Mouse (Mus musculus) lung, embryonic 15.5 days (tissue): ENCODE data around the gene Rab3c. TPM values are rescaled to one million over a fixed set of nuclear protein-coding genes. Genes with fewer than 3 reads are reported as not detected.
A peak's percentile ranks its signal among the peaks of the same experiment; 100 is the strongest.

Experiments used
- ATAC-seq: fragments of 200-750 bp; cut with Nextera tagmentation; 2 replicates; pipeline ENCODE4 v1.8.0; 2017; ENCODE audit warnings: moderate number of reproducible peaks, borderline replicate concordance; ENCODE audit not compliant: low FRiP score, low TSS enrichment; ENCODE audit errors: extremely low read depth
- H3K27ac ChIP-seq: fragments of 300-500 bp; sonication (generic); 2 replicates; pipeline ENCODE4 v1.5.1; 2015; ENCODE audit warnings: moderate library complexity, mild to moderate bottlenecking, inconsistent platforms
- H3K27me3 ChIP-seq: fragments of 300-500 bp; sonication (generic); 2 replicates; pipeline ENCODE4 v1.6.1; 2015; ENCODE audit warnings: inconsistent platforms
- H3K36me3 ChIP-seq: fragments of 300-500 bp; sonication (generic); 2 replicates; pipeline ENCODE4 v1.6.1; 2015; ENCODE audit warnings: inconsistent platforms
- H3K4me1 ChIP-seq: fragments of 300-500 bp; sonication (generic); 2 replicates; pipeline ENCODE4 v1.6.1; 2015; ENCODE audit warnings: inconsistent platforms
- H3K4me2 ChIP-seq: fragments of 300-500 bp; sonication (generic); 2 replicates; pipeline ENCODE4 v1.6.1; 2015; ENCODE audit warnings: inconsistent platforms, mild to moderate bottlenecking, moderate library complexity
- H3K4me3 ChIP-seq: fragments of 300-500 bp; sonication (generic); 2 replicates; pipeline ENCODE4 v1.5.1; 2015; ENCODE audit warnings: mild to moderate bottlenecking, inconsistent platforms
- H3K9ac ChIP-seq: fragments of 300-500 bp; sonication (generic); 2 replicates; pipeline ENCODE4 v1.6.1; 2015; ENCODE audit warnings: inconsistent platforms
- H3K9me3 ChIP-seq: fragments of 300-500 bp; sonication (generic); 2 replicates; pipeline ENCODE4 v1.6.1; 2016; ENCODE audit warnings: inconsistent platforms
- WGBS: fragments of 180-500 bp; shearing (Covaris S2); methylation state at CpG from one replicate; pipeline ENCODE4 v1.1.7; 2015; 5-methylcytosine and 5-hydroxymethylcytosine counted together
- polyA plus RNA-seq: library from polyadenylated mRNA; unstranded; fragments of >200 nt; fragmentation: Nextera tagmentation; extraction: Ambion mirVana; gene quantifications from 2 replicates; pipeline ENCODE4 v1.2.1, GENCODE M21; 2015

Rab3c gene
- polyA plus RNA-seq, 1 experiment from 2014 or later: 2.5 TPM

GRCm38 (mm10) chr13:110122825-110123224 lies 158.0 kb downstream of the Rab3c start:
- 64% methylated on average over 4 of the region's 4 CpGs for WGBS
- ATAC-seq: no peak

DNA sequence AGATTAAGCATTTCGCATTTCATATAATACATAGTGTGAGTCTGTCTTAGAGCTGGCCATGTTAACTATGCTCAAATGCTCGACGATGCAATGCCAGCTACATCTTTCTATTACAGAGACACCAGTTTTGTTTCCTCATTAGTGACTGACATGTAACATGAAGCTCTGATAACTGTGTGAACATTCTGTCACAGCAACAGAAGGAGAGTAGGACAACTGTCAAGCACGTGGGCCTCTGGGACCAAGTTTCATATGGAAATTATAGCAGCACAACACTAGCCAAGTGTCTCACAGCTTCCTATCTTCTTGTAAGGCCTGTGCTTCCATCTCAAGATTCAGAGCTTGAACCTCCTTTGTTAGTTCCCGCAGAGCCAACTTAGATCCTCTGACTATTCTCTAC lies 163.9 kb downstream of the Rab3c start:
- no peak overlapping the region for H3K27ac ChIP-seq
- no peak for ATAC-seq
- 80% methylated on average over 5 of the region's 5 CpGs for WGBS
- H3K27me3 ChIP-seq: no peaks in the 10 kb centered on the region
- H3K9ac ChIP-seq: no peak overlapping the region
- no peaks in the 10 kb centered on the region for H3K36me3 ChIP-seq
- no peak overlapping the region for H3K4me3 ChIP-seq
- no peak overlapping the region for H3K4me2 ChIP-seq
- no peaks in the 10 kb centered on the region for H3K9me3 ChIP-seq
- no peaks in the 10 kb centered on the region for H3K4me1 ChIP-seq

More at GRCm38 (mm10) chr13:110122825-110123224, 158.0 kb downstream of the Rab3c start:
- Histone ChIP-seq H3K4me1 (no peaks in the 10 kb centered on the region), H3K4me2 (no peak overlapping the region), H3K9me3 (no peaks in the 10 kb centered on the region), H3K4me3 (no peak overlapping the region), H3K27ac (no peak overlapping the region), H3K36me3 (no peaks in the 10 kb centered on the region), H3K9ac (no peak overlapping the region), H3K27me3 (no peaks in the 10 kb centered on the region)

GRCm38 (mm10) chr13:110116316-110116715 lies 164.5 kb downstream of the Rab3c start:
- no peak for ATAC-seq
- Histone ChIP-seq H3K9me3 (no peaks in the 10 kb centered on the region), H3K36me3 (no peaks in the 10 kb centered on the region), H3K9ac (no peak overlapping the region), H3K4me3 (no peak overlapping the region), H3K27me3 (no peaks in the 10 kb centered on the region), H3K4me1 (no peaks in the 10 kb centered on the region), H3K27ac (no peak overlapping the region), H3K4me2 (no peak overlapping the region)
- 85% methylated on average over 3 of the region's 3 CpGs for WGBS

- ATAC-seq: no peak
- Histone ChIP-seq H3K36me3 (no peaks in the 10 kb centered on the region), H3K4me2 (no peak overlapping the region), H3K4me1 (no peaks in the 10 kb centered on the region), H3K9ac (no peak overlapping the region), H3K27me3 (no peaks in the 10 kb centered on the region), H3K9me3 (no peaks in the 10 kb centered on the region), H3K4me3 (no peak overlapping the region), H3K27ac (no peak overlapping the region)
- WGBS: 59% methylated on average over 7 of the region's 7 CpGs
Observed at GRCm38 (mm10) chr13:110114870-110115645, 165.7 kb downstream of the Rab3c start.

DNA sequence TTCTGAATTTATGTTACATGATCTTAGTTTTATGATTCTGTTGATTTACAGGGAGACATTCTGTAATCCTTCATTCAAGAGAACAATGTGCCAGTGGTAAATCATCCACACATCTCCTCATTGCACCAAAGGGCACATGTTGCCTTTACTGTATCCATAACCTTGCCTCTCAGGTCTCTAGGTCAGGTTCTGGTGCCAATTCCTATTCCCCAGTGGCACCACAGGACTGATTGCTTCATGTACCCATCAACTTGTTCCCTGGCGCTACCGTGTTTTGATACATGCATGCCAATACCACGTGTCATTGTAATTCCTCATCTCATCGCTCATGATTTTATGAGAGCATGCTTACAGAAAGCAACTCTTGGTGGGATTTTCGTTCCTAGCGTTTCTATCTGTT lies 167.1 kb downstream of the Rab3c start:
- ATAC-seq: no peak
- Histone ChIP-seq H3K27me3 (no peaks in the 10 kb centered on the region), H3K9ac (no peak overlapping the region), H3K36me3 (no peaks in the 10 kb centered on the region), H3K9me3 (no peaks in the 10 kb centered on the region), H3K4me3 (no peak overlapping the region), H3K4me1 (no peaks in the 10 kb centered on the region), H3K27ac (no peak overlapping the region), H3K4me2 (no peak overlapping the region)
- WGBS: 89% methylated on average over 6 of the region's 6 CpGs

DNA sequence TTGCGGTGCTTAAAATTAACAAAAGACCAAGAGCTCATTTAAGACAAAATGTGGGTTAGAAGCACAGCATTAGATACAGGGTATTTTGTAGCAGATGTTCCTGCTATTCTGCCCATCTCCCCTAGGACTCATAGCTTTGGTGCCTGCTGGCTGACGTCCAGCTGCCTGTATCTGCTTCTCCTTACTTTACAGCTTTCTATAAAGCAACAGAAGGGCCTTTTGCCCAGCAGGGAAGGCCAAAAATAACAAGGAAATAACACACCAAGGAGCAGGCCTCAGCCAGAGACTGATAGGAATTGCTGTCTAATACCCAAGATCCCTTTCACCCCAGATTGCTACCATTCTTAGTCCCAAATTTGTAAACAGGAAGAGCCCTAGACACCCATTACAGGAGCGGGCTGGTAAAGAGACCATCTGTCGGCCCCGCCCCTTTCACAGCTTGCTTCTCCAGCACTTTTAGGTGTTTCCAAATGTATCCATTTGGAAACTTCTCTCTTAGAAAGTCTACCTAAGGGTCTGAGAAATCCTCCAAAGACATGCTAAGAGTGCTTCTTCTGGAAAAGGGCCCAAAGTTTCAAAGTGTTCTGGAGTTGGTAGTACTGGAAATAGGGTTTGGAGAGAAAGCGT lies 183.3 kb downstream of the Rab3c start:
- Histone ChIP-seq H3K36me3 (no peaks in the 10 kb centered on the region), H3K27me3 (no peaks in the 10 kb centered on the region), H3K27ac (no peak overlapping the region), H3K4me2 (no peak overlapping the region), H3K4me3 (no peak overlapping the region), H3K9ac (no peak overlapping the region), H3K4me1 (no peaks in the 10 kb centered on the region), H3K9me3 (no peaks in the 10 kb centered on the region)
- WGBS: 65% methylated on average over 6 of the region's 6 CpGs
- ATAC-seq: peak; percentile 14; the same call in 1 of the 2 replicates

GRCm38 (mm10) chr13:110094998-110095397 lies 185.8 kb downstream of the Rab3c start:
- no peak for ATAC-seq
- no peaks in the 10 kb centered on the region for H3K27me3 ChIP-seq
- WGBS: 63% methylated on average over 6 of the region's 6 CpGs

DNA sequence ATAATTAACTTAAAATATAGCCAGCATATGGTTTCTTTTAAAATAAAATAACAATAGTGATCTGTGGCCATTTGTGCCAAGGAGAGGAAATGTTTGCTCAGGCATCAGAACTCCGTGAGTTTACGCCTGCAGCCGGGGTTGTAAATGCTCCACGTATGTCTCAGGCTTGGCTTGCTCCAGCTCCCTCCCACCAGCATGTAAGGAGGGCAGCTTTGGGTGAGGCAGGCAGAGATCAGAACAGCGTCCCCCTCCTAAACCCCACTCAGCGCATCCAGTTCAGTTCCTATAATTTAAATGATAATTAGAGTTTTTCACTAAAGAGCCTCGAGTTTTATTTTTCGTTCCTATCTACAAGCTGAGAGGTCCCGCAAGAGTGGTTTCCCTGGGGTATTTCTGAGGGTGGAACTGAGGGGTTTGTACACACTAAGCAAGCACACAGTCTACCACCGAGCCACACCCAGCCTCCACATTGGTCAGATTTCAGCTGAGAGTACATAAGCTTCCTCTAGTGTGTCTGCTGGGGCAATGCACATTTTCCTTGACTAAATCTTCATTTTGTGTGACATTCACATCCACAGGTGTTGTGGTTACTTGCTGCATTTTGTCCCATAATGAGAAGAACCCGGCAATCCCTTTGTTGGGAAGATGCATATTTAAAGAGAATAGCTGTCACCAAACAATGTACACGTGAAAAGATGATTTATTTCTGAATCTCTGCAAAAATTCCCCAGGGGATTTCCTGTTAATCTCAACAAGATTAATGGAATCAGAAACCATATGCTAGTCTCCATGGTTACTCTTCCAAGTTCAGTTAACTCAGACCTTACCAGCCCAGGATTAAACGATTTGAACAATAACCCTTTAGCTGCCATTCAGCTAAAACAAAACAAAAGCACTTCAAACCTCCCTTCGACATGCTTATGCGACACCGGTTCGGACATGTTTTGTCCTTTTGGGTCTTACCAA lies 186.8 kb downstream of the Rab3c start:
- 65% methylated on average over 17 of the region's 17 CpGs for WGBS
- H3K9me3 ChIP-seq: no peaks in the 10 kb centered on the region
- H3K9ac ChIP-seq: no peak overlapping the region
- no peak overlapping the region for H3K27ac ChIP-seq
- no peak overlapping the region for H3K4me2 ChIP-seq
- ATAC-seq: no peak
- no peaks in the 10 kb centered on the region for H3K4me1 ChIP-seq
- no peaks in the 10 kb centered on the region for H3K36me3 ChIP-seq
- no peaks in the 10 kb centered on the region for H3K27me3 ChIP-seq
- no peak overlapping the region for H3K4me3 ChIP-seq

More at GRCm38 (mm10) chr13:110094998-110095397, 185.8 kb downstream of the Rab3c start:
- Histone ChIP-seq H3K4me1 (no peaks in the 10 kb centered on the region), H3K9me3 (no peaks in the 10 kb centered on the region), H3K4me3 (no peak overlapping the region), H3K27ac (no peak overlapping the region), H3K9ac (no peak overlapping the region), H3K36me3 (no peaks in the 10 kb centered on the region), H3K4me2 (no peak overlapping the region)

DNA sequence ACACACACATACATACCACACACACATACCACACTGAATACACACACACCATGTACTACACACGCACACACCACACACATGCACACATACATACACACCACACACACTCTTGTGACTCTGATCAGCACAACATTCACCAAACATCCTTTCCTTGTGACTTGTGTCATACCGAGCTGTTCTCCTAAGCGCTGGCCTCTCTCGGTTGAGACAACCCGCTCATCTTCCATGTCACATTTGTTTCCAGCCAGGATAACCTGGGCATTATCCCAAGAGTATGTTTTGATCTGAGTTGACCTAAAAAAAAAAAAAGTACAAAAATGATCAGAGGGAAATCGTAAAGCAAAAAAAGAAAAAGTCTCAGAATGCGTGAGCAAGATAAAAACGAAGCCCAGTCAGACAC lies 196.8 kb downstream of the Rab3c start:
- no peak overlapping the region for H3K4me3 ChIP-seq
- no peaks in the 10 kb centered on the region for H3K27me3 ChIP-seq
- no peak overlapping the region for H3K4me2 ChIP-seq
- ATAC-seq: no peak
- H3K4me1 ChIP-seq: no peaks in the 10 kb centered on the region
- 58% methylated on average over 8 of the region's 8 CpGs for WGBS
- H3K27ac ChIP-seq: no peak overlapping the region
- no peaks in the 10 kb centered on the region for H3K36me3 ChIP-seq
- no peak overlapping the region for H3K9ac ChIP-seq
- H3K9me3 ChIP-seq: no peaks in the 10 kb centered on the region

DNA sequence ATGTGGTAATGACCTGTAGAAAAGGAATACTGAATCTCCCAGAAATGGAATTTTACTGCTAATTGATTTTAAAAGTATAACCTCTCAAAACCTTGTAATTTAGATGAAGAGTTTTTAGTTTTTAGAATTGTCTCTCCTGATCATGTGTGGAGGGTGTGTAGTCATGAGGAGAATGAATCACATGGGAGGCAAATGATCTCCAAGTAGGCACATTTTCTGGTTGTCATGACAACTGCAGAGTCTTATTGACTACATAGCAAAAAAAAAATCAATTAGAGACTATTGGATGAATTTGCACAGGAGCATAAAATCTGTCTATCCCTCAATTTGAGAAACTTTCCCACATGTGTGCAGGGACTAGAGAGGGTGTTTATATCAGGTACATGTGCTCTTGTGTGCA lies 199.6 kb downstream of the Rab3c start:
- Histone ChIP-seq H3K4me3 (no peak overlapping the region), H3K9me3 (no peaks in the 10 kb centered on the region), H3K36me3 (no peaks in the 10 kb centered on the region), H3K4me1 (no peaks in the 10 kb centered on the region), H3K27me3 (no peaks in the 10 kb centered on the region), H3K9ac (no peak overlapping the region), H3K27ac (no peak overlapping the region), H3K4me2 (no peak overlapping the region)
- ATAC-seq: no peak

- whole genome bisulfite sequencing: 88% methylated on average over 9 of the region's 9 CpGs
- Histone ChIP-seq H3K4me1 (no peaks in the 10 kb centered on the region), H3K27ac (no peak overlapping the region), H3K9me3 (no peaks in the 10 kb centered on the region), H3K9ac (no peak overlapping the region), H3K4me3 (no peak overlapping the region), H3K4me2 (no peak overlapping the region), H3K27me3 (no peaks in the 10 kb centered on the region), H3K36me3 (no peaks in the 10 kb centered on the region)
- ATAC-seq: no peak
Observed at GRCm38 (mm10) chr13:110075587-110075986, 205.2 kb downstream of the Rab3c start.

DNA sequence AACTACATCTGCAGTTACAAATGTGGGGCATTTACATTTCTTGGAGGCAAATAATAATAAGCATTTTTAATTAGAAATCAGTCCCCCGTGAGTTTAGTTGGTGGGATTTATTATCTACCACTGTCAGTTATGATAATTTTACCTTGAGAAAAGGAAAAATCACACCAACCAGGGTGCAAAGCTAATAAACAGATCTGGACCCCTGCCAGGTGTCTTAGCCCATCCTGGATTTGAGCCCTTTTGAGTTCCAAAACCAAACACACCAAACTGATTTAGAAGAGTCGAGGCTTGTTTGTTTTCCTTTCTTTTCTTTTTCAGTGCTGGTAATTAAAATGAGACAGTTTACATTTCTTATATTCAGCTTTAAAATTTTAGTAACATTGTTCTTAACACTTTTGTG lies 206.6 kb downstream of the Rab3c start:
- no peak overlapping the region for H3K27ac ChIP-seq
- 32% methylated on average over 2 of the region's 2 CpGs for WGBS
- H3K9ac ChIP-seq: no peak overlapping the region
- no peaks in the 10 kb centered on the region for H3K9me3 ChIP-seq
- H3K4me1 ChIP-seq: no peaks in the 10 kb centered on the region
- no peak for ATAC-seq
- no peaks in the 10 kb centered on the region for H3K27me3 ChIP-seq
- H3K36me3 ChIP-seq: no peaks in the 10 kb centered on the region
- H3K4me3 ChIP-seq: no peak overlapping the region
- no peak overlapping the region for H3K4me2 ChIP-seq
